Mouse (Mus musculus) heart, embryonic 16.5 days (tissue): ENCODE data around the gene Cyld. TPM values are rescaled to one million over a fixed set of nuclear protein-coding genes. Genes with fewer than 3 reads are reported as not detected.

Experiments
- ATAC-seq: fragments of 200-750 bp; cut with Nextera tagmentation; replicated peaks from 2 replicates; pipeline ENCODE4 v1.8.0; 2017; ENCODE audit warnings: moderate number of reproducible peaks; ENCODE audit not compliant: insufficient read depth, low FRiP score; ENCODE audit errors: extremely low read depth
- H3K27ac ChIP-seq: fragments of 300-500 bp; sonication (generic); 2 replicates; pipeline ENCODE4 v1.5.1; 2014; ENCODE audit warnings: mild to moderate bottlenecking, low read length, control low read depth, moderate library complexity
- H3K27me3 ChIP-seq: fragments of 300-500 bp; sonication (generic); 2 replicates; pipeline ENCODE4 v1.6.1; 2014; ENCODE audit warnings: low read length, mixed read lengths; ENCODE audit not compliant: control insufficient read depth, insufficient read depth
- H3K36me3 ChIP-seq: fragments of 300-500 bp; sonication (generic); 2 replicates; pipeline ENCODE4 v1.6.1; 2014; ENCODE audit not compliant: control insufficient read depth, insufficient read depth
- H3K4me1 ChIP-seq: fragments of 300-500 bp; sonication (generic); 2 replicates; pipeline ENCODE4 v1.6.1; 2014; ENCODE audit warnings: low read length, mixed read lengths; ENCODE audit not compliant: control insufficient read depth, insufficient read depth
- H3K4me2 ChIP-seq: fragments of 300-500 bp; sonication (generic); 2 replicates; pipeline ENCODE4 v1.6.1; 2014; ENCODE audit warnings: low read depth, mild to moderate bottlenecking, control low read depth, low read length
- H3K4me3 ChIP-seq: fragments of 300-500 bp; sonication (generic); 2 replicates; pipeline ENCODE4 v1.5.1; 2014; ENCODE audit warnings: mild to moderate bottlenecking, control low read depth, low read length
- H3K9ac ChIP-seq: fragments of 300-500 bp; sonication (generic); 2 replicates; pipeline ENCODE4 v1.6.1; 2014; ENCODE audit warnings: low read length, control low read depth
- H3K9me3 ChIP-seq: fragments of 300-500 bp; sonication (generic); replicated peaks from 2 replicates; pipeline ENCODE4 v1.6.1; 2016; ENCODE audit warnings: low read length; ENCODE audit not compliant: control insufficient read depth
- WGBS: fragments of 180-500 bp; shearing (Covaris S2); extraction: QIAGEN DNeasy Blood & Tissue Kit; methylation state at CpG from one replicate; pipeline ENCODE4 v1.1.7; 2014; 5-methylcytosine and 5-hydroxymethylcytosine counted together
- polyA plus RNA-seq: library from polyadenylated mRNA; unstranded; fragments of >200 nt; fragmentation: Nextera tagmentation; extraction: Ambion mirVana; gene quantifications from 2 replicates; pipeline ENCODE4 v1.2.1, GENCODE M21; 2015

Gene Cyld
- polyA plus RNA-seq, 1 experiment from 2014 or later, result 12.7 TPM

DNA sequence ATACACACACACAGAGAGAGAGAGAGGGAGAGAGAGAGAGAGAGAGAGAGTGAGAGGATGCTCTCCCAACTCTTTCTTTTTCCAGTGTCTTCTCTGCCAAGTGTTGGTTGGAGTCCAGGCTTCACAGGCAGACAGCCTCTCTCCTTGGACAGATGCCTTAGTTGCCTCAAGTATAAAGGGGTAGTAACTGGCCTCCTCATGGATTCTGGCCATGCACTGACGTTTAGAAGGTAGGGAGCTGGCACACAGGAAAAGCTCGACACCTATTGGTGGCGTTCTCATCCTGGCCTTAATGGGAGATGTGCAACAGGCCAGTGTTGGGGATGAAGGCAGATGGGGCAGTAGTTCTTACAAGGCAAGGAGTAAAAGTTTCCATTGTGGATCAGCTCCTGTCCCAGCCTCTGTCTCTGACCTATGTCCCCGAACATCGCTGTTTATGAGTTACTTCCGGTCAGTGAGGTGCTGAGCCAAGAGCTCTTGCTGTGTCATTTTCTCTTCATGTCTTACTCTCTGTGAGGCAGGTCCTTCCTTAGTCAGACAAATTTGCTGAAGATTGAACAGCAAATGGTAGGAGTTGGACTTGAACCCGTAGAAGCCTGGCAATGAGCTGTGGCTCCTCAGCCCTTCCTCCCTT lies 13.1 kb upstream of the Cyld start:
- H3K27me3 ChIP-seq, result no peaks in the 10 kb centered on the region
- H3K4me3 ChIP-seq, result no peak overlapping the region
- no peak for ATAC-seq
- no peak overlapping the region for H3K4me2 ChIP-seq
- H3K36me3 ChIP-seq, result no peaks in the 10 kb centered on the region
- no peak overlapping the region for H3K9ac ChIP-seq
- 78% methylated on average over 7 of the region's 7 CpGs for WGBS
- H3K9me3 ChIP-seq, result no peaks in the 10 kb centered on the region
- H3K27ac ChIP-seq, result no peak overlapping the region
- H3K4me1 ChIP-seq, result no peaks in the 10 kb centered on the region

GRCm38 (mm10) chr8:88686226-88686905 lies 10.5 kb upstream of the Cyld start:
- Histone ChIP-seq H3K9ac (no peak overlapping the region), H3K4me2 (no peak overlapping the region), H3K36me3 (no peaks in the 10 kb centered on the region), H3K9me3 (no peaks in the 10 kb centered on the region), H3K27me3 (no peaks in the 10 kb centered on the region), H3K4me1 (no peaks in the 10 kb centered on the region), H3K4me3 (no peak overlapping the region), H3K27ac (no peak overlapping the region)
- ATAC-seq, result no peak
- WGBS, result 41% methylated on average over 9 of the region's 9 CpGs

- H3K9me3 ChIP-seq, result no peaks in the 10 kb centered on the region
- H3K4me3 ChIP-seq, result no peak overlapping the region
- WGBS, result 70% methylated on average over 8 of the region's 8 CpGs
- no peak for ATAC-seq
- no peak overlapping the region for H3K4me2 ChIP-seq
- no peaks in the 10 kb centered on the region for H3K27me3 ChIP-seq
- 0 out of 2 replicates have a peak, but pooled peaks cover under 1% of the 10 kb centered on the region for H3K4me1 ChIP-seq
- H3K9ac ChIP-seq, result no peak overlapping the region
- H3K27ac ChIP-seq, result no peak overlapping the region
- no peaks in the 10 kb centered on the region for H3K36me3 ChIP-seq
Measured at GRCm38 (mm10) chr8:88686906-88687235, 10.0 kb upstream of the Cyld start.

DNA sequence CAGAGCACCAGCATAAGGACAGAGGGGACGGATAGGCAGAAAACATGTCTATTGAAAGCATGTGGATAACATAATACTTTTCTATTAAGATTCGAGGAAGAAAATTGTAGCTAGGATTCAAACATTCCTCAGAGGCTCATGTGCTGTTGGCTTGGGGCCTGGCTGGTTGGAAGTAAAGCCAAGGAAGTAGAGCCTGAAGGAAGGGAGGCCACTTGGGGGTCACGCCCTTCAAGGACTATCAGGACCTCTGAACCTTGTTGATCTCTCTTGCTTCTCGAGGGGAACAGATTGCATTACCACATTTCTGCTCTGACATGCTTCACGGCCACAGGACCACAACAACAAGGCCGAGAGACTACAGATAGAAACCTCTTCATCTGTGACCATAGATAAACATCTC lies 7.7 kb upstream of the Cyld start:
- H3K4me2 ChIP-seq, result no peak overlapping the region
- no peak overlapping the region for H3K27ac ChIP-seq
- no peak overlapping the region for H3K9ac ChIP-seq
- no peak for ATAC-seq
- H3K9me3 ChIP-seq, result no peaks in the 10 kb centered on the region
- H3K27me3 ChIP-seq, result no peaks in the 10 kb centered on the region
- 0 out of 2 replicates have a peak, but pooled peaks cover 2% of the 10 kb centered on the region for H3K4me1 ChIP-seq
- no peak overlapping the region for H3K4me3 ChIP-seq
- 73% methylated on average over 6 of the region's 6 CpGs for WGBS
- no peaks in the 10 kb centered on the region for H3K36me3 ChIP-seq

- Histone ChIP-seq H3K9me3 (no peaks in the 10 kb centered on the region), H3K4me3 (no peak overlapping the region), H3K9ac (no peak overlapping the region), H3K4me1 (0 out of 2 replicates have a peak, but pooled peaks cover 2% of the 10 kb centered on the region), H3K27me3 (no peaks in the 10 kb centered on the region), H3K4me2 (no peak overlapping the region), H3K36me3 (no peaks in the 10 kb centered on the region), H3K27ac (no peak overlapping the region)
- no peak for ATAC-seq
- 79% methylated on average over 6 of the region's 6 CpGs for WGBS
Measured at GRCm38 (mm10) chr8:88689891-88690290, 6.9 kb upstream of the Cyld start.

- Histone ChIP-seq H3K4me3 (no peak overlapping the region), H3K4me2 (no peak overlapping the region), H3K9me3 (no peaks in the 10 kb centered on the region), H3K4me1 (0 out of 2 replicates have a peak, but pooled peaks cover 4% of the 10 kb centered on the region), H3K27ac (no peak overlapping the region), H3K27me3 (no peaks in the 10 kb centered on the region), H3K9ac (no peak overlapping the region), H3K36me3 (no peaks in the 10 kb centered on the region)
- no peak for ATAC-seq
- 39% methylated on average over 4 of the region's 4 CpGs for WGBS
Measured at GRCm38 (mm10) chr8:88691342-88691948, 5.4 kb upstream of the Cyld start.

DNA sequence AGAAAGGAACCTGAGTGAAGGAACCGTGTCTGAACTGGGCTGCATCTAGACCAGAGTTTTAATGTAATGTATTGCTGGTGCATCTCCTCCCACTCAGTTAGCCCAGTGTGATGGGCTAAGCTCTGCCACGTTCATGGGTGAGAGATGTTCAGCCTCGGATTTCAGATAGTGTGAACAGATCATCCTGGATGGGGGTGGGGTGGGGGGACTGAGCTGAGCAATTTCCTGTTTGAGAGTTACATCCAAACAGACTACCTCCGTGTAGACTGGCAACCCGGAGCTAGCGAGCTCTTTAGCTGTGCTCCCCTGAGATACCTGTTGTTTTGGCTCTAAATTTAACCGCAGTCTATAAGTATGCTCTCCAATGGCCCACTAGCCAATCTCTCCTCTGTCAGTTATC lies 4.9 kb upstream of the Cyld start:
- Histone ChIP-seq H3K4me1 (0 out of 2 replicates have a peak, but pooled peaks cover 4% of the 10 kb centered on the region), H3K27ac (no peak overlapping the region), H3K27me3 (no peaks in the 10 kb centered on the region), H3K36me3 (no peaks in the 10 kb centered on the region), H3K4me3 (no peak overlapping the region), H3K9ac (no peak overlapping the region), H3K4me2 (0 out of 2 replicates have a peak overlapping the region, but pooled peaks have one; percentile 17), H3K9me3 (no peaks in the 10 kb centered on the region)
- WGBS, result 32% methylated on average over 7 of the region's 7 CpGs
- no peak for ATAC-seq

DNA sequence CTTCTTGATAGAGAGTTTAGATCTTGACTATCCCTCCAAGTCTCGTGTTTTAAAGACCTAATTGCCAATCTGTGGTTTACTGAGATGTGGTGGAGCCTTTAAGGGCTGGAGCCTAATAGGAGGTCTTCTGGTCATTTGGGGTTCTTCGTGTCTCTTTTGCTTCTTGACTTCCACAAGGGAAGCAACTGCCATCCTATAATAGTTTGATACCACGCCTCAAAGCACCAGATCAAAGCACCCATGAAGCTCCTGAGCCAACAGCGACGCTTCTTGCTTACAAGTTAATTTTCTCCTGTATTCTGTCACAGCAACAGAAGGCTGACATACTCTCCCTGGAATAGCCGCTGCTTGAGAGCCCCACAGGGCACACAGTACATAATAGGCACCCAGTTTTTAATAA lies 4.0 kb upstream of the Cyld start:
- peaks cover 8% of the 10 kb centered on the region for H3K4me1 ChIP-seq
- WGBS, result 80% methylated on average over 6 of the region's 6 CpGs

DNA sequence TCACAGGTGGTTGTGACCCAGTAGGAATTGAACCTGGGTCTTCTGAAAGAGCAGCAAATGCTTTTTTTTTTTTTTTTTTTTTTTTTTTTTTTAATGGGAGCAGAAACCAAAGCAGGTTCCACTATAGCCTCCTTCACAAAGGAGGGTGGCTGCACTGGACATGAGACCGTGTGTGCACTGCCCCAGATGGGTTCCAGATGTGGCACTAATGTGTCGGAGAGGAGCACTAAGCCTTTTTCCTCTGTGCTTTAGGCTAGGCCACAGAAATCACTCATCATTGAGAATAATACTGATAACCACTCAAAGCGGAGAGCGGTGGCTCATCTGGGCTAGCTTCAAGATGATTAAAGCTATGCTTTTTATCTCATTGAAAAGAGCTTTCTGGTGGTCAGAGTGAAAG lies 3.5 kb upstream of the Cyld start:
- Histone ChIP-seq H3K4me3 (no peak overlapping the region), H3K4me1 (peaks cover 10% of the 10 kb centered on the region), H3K27me3 (no peaks in the 10 kb centered on the region), H3K9me3 (no peaks in the 10 kb centered on the region), H3K4me2 (no peak overlapping the region), H3K36me3 (no peaks in the 10 kb centered on the region), H3K27ac (no peak overlapping the region), H3K9ac (no peak overlapping the region)
- 73% methylated on average over 4 of the region's 4 CpGs for WGBS
- ATAC-seq, result no peak

More for the DNA sequence above, 4.0 kb upstream of the Cyld start:
- Histone ChIP-seq H3K27me3 (no peaks in the 10 kb centered on the region), H3K4me3 (no peak overlapping the region), H3K27ac (no peak overlapping the region), H3K4me2 (no peak overlapping the region), H3K9me3 (no peaks in the 10 kb centered on the region), H3K36me3 (no peaks in the 10 kb centered on the region), H3K9ac (no peak overlapping the region)
- ATAC-seq, result no peak
